Mouse (Mus musculus): Measurements from ENCODE around the gene Aox1.
A peak's percentile ranks its signal among the peaks of the same experiment; 100 is the strongest.

The Aox1 gene

GRCm38 (mm10) chr1:58029636-58030117, at the start of gene Aox1:
Gene Aox1 (plus strand): TSS chr1:58029931.
- TF ChIP-seq GATA4 (IDR thresholded peaks at IDR 0.05; ENCODE audit: insufficient replicate concordance, low read length), result 0 out of 2 replicates have a peak, but pooled peaks have one; percentile 7

DNA sequence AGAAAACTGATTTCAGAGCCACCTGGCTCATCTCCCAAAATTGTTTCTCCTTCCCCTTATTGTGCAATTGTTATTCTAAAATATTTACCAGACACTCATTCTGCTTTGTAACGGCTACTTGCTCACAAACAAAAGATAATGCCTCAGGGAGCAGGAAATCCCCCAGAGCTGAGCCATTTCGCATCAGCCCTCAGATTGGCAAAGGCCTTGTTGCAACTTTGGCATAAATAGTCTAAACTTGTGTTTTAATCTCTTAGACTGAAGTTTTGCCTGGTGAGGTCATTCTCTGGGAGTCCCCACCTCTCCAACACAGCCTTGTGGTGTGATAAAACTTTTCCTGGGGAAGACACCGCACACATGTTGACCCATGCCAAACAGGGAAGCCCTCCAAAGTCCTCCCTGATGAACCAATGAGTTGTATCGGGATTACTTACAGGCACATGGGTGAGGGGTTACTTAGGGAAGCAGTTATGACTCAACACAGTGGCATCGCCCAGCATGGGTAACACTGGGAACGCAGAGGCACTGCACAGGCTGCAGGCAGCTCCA, 40.6 kb upstream of the Aox1 start:
- TF ChIP-seq GATA4 (IDR thresholded peaks at IDR 0.05; ENCODE audit: insufficient replicate concordance, low read length), result no peak

- TF ChIP-seq GATA4 (IDR thresholded peaks at IDR 0.05; ENCODE audit: insufficient replicate concordance, low read length), result no peak
Measured at GRCm38 (mm10) chr1:57991277-57991676, 38.5 kb upstream of the Aox1 start.

DNA sequence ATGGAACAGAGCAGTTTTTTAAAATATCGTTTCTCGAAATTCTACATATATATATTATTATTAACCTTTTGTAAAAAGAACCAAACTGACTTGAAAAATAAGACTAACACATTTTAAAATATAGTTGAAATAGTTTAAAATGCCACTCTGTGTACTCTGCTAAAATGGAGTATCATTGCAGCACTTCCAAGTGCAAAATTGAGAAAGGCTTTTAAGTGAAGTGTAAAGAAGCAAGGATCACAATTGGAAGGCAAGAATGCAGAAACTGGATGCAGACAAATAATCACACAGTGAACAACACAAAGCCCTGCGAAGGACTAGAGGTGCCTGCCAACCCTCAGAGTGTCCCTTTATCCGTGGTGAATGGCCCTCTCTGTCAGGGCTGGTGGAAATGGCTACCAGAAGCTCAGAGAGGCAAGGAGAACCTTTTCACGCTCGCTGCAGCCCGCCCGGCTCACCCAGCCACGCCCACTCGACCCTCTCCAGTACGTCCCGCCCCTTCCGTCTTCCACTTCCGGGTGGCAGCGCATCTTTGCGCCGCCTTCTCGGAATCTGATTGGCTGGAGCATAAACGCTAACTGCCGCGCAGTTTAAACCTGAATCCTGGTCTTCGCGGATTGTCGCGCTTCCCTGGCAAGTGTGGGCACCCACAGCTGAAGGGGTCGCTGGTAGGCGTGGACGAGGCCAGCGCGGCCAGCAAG, 34.1 kb upstream of the Aox1 start, which contains the start of gene Sgo2a:
TSS of gene Sgo2a (plus strand) at position 540 of the 701 bp plus-strand sequence.
- no peak; the same call in 1 of the 2 replicates for TF ChIP-seq GATA4 (IDR thresholded peaks at IDR 0.05; ENCODE audit: insufficient replicate concordance, low read length)

DNA sequence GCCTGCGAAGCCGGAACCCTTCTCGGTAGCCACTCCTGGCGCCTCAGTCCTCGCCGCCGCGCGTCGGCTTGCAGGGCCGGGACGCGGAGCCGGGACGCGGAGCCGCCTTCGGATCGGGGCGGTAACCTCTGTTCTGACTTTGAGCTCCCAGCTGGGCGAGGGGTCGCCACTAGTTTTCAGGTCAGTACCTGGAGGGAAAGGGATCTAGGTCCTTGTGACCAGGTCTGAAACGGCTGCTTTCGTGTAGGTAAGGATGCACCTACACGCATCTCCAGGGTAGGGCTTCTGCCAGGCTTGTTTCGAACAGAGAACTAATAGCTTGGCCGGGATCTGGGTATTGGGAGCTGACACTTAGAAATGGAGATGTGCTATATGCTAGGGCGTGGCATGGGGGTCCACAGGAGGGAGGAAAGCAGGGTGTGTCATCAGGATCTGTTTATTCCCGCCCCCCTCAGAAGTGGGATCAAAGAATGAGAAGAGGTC, 33.6 kb upstream of the Aox1 start:
- TF ChIP-seq GATA4 (IDR thresholded peaks at IDR 0.05; ENCODE audit: insufficient replicate concordance, low read length), result no peak

GRCm38 (mm10) chr1:57998146-57998545, 31.6 kb upstream of the Aox1 start:
- no peak for TF ChIP-seq GATA4 (IDR thresholded peaks at IDR 0.05; ENCODE audit: insufficient replicate concordance, low read length)

- no peak for TF ChIP-seq GATA4 (IDR thresholded peaks at IDR 0.05; ENCODE audit: insufficient replicate concordance, low read length)
Measured at GRCm38 (mm10) chr1:58018856-58019255, 10.9 kb upstream of the Aox1 start, which contains the start of gene Kctd18. Gene Kctd18 (minus strand): TSS chr1:58018956.

GRCm38 (mm10) chr1:58027707-58028106, 2.0 kb upstream of the Aox1 start:
- TF ChIP-seq GATA4 (IDR thresholded peaks at IDR 0.05; ENCODE audit: insufficient replicate concordance, low read length), result no peak

DNA sequence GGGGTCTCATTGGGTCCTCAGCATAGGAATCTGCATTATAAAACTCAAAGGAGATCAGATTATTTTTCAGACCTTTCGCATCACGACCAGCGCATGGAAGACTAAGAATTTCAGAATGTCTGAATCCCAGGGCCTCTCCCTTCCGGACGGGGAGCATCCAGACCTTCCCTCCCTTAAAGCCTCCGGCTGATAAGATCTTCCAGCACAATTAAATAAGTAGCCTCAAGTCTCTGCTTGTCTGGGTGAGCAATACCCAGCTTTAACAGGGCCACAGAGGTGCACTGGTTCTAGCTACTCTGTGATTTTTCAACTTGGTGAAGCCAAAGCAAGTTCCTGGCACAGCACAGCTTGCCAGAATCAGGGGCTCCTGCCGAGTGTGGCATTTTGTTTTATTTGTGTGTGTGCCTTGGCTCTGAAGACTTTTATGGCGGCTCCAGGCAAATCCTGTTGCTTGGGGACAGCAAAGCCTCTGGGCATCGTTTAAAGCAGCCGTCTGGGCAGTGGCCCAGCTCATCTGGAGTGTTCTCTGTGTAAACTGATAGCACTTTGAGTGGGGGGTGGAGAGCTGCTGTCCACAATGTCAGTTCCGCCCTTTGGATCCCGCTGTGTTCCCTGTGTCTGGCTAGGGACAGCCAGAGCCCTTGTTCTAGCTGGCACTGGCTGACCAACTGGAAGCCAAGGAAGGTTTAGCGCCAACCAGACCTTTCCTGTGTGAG, 583 bp downstream of the Aox1 start:
- TF ChIP-seq GATA4 (IDR thresholded peaks at IDR 0.05; ENCODE audit: insufficient replicate concordance, low read length), result peak; percentile 74; the same call in 1 of the 2 replicates

- TF ChIP-seq GATA4 (IDR thresholded peaks at IDR 0.05; ENCODE audit: insufficient replicate concordance, low read length), result no peak
Measured at GRCm38 (mm10) chr1:58031160-58031769, 1.5 kb downstream of the Aox1 start.

DNA sequence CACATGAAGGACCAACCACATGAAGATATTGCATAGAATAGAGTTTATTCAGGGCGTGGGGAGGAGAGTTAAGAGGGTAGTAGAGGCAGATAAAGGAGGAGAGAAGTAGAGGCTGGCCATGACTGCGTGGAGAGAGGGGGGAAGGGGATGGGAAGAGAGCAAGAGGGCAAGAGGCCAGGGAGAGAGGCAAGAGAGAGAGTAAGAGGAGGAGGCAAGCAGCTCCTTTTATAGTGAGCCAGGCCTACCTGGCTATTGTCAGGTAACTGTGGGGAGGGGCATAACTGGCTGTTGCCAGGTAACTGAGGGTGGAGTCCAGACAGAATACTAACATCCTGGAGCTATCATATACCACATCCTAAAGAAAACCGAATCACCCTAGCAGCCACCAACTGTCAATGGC, 15.3 kb downstream of the Aox1 start:
- no peak for TF ChIP-seq GATA4 (IDR thresholded peaks at IDR 0.05; ENCODE audit: insufficient replicate concordance, low read length)

GRCm38 (mm10) chr1:58045546-58045945, 15.8 kb downstream of the Aox1 start:
- TF ChIP-seq GATA4 (IDR thresholded peaks at IDR 0.05; ENCODE audit: insufficient replicate concordance, low read length), result no peak

DNA sequence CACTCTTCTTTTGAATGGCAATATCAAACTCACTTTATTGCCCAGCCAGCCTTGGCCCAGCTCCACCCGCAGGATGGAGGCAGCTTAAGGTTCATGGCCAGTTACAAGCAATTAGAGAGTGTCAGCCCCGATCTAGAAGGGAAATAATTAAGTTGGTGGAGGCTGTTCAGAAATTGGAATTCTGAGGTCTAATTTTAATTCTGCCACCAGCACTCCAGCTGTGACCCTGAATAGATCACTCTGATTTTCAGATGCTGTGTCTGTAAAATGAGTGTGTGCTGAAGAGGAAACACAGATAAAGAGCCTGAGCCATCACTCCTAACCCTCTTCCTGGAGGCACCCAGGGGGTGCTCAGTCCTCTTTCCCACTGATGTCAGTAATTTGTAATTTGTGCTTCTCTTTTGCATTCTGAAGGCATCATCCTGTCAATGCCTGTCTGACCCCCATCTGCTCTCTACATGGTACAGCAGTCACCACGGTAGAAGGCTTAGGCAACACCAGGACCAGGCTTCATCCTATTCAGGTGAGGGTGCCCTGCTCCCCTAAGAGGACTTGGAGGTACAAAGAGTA, 17.1 kb downstream of the Aox1 start:
- TF ChIP-seq GATA4 (IDR thresholded peaks at IDR 0.05; ENCODE audit: insufficient replicate concordance, low read length), result no peak

DNA sequence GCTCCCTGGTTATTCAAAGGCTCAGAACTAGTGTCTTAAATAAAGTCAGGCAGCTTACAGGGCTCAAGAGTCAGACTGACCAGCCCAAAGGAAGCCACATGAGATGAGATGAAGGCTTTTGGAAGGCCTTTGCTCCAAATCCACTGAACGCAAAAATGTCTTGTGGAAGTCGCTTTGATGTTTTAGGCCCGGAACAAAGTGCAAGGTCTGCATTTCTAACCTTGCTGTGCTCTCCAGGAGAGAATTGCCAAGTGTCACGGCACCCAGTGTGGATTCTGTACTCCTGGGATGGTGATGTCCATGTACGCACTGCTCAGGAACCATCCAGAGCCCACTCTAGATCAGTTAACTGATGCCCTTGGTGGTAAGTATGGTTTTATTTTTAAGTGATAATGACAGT, 19.4 kb downstream of the Aox1 start:
- TF ChIP-seq GATA4 (IDR thresholded peaks at IDR 0.05; ENCODE audit: insufficient replicate concordance, low read length), result no peak

DNA sequence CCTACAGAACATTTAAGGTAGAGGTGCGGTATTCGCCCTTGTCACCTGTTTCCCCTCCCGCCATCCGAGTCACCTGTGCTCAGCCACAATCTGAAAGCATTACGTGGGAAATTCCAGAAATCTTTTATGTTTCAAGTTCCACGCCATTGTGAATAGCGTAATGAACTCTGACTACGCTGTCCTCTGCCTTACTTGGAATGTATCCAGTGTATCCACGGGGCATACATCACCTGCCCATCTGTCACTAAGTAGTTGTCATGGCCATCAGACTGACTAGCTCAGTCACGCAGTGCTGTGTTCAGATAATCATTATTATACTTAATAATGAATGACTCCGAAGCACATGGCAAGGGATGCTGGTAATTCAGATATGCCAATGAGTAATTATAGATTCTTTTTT, 25.9 kb downstream of the Aox1 start:
- TF ChIP-seq GATA4 (IDR thresholded peaks at IDR 0.05; ENCODE audit: insufficient replicate concordance, low read length), result no peak

Data from liver, adult (tissue).